Mouse (Mus musculus) ES-E14 (cell line): Measurements from ENCODE around the gene Zfp963.

Experiments used
- CHD2 ChIP-seq: IDR thresholded peaks from 2 replicates; pipeline ENCODE4 v1.6.1; 2014; ENCODE audit warnings: mild to moderate bottlenecking, low read depth, low read length, inconsistent platforms
- HCFC1 ChIP-seq: IDR thresholded peaks from 2 replicates; pipeline ENCODE4 v1.6.1; 2012; ENCODE audit warnings: low read length, inconsistent platforms, borderline replicate concordance; ENCODE audit not compliant: insufficient read depth
- MAFK ChIP-seq: IDR thresholded peaks from 2 replicates; pipeline ENCODE4 v1.6.1; 2014; ENCODE audit warnings: mild to moderate bottlenecking, low read depth, low read length, inconsistent platforms; ENCODE audit not compliant: insufficient read depth
- ZNF384 ChIP-seq: IDR thresholded peaks from 2 replicates; pipeline ENCODE4 v1.6.1; 2012; ENCODE audit warnings: low read depth, low read length, inconsistent platforms

DNA sequence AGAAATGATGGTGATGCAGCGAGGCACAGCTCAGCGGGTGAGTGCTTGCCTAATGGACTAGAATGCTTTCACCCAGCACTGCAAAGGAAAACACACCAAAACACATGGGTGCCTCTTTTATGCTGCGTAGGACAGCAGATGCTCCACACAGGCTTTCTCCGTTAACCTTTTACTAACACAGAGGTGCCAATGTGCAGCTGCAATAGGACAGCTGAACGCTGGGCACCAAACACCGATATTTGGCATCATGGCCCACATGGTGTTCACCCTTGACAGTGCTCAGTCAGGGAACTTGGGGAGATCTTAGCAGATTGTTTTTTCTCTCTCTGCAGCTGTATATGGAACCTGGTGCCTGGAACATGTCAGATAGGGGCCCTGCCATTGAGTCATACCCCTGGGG, 45.1 kb upstream of the Zfp963 start:
- TF ChIP-seq CHD2: no peak
- TF ChIP-seq MAFK: no peak
- TF ChIP-seq ZNF384: no peak
- TF ChIP-seq HCFC1: no peak
